In genomic region chr3:108425624-108426018, GRCm38 (mm10) we compare ENCODE assay signal across 15 mouse cellular contexts. TPM values are rescaled to one million over a fixed set of nuclear protein-coding genes. Genes with fewer than 3 reads are reported as not detected.
DNase-seq lines count a peak whose midpoint lies in the region; ATAC-seq and TF ChIP-seq lines count a peak whose summit lies in the region.
"Had no signal": no experiment of that assay in that cellular context is flagged by ENCODE, and none has a peak within 500 bp of the region (broad histone marks: within the 10 kb centered on the region; RNA-seq: fewer than 3 reads in every experiment).

No protein-coding gene starts in this region.

- H3K4me1 ChIP-seq in forebrain, embryonic 10.5 days = peaks cover 47% of the 10 kb centered on the region
- peaks cover 24% of the 10 kb centered on the region for H3K4me1 ChIP-seq in forebrain, embryonic 14.5 days (ENCODE audit: control insufficient read depth, insufficient read depth, low read length)
- no peaks in the 10 kb centered on the region for H3K4me1 ChIP-seq in MEL (ENCODE audit: control insufficient read depth in 1 of 2, insufficient read depth in 2 of 2, low read length in 2 of 2)
- peaks cover 53% of the 10 kb centered on the region for H3K4me1 ChIP-seq in hindbrain, embryonic 12.5 days
- peaks cover 46% of the 10 kb centered on the region for H3K4me1 ChIP-seq in neural tube, embryonic 12.5 days

- H3K4me3 ChIP-seq in forebrain, embryonic 10.5 days = no peak overlapping the region
- H3K4me3 ChIP-seq in forebrain, embryonic 14.5 days (ENCODE audit: low read depth, low read length) = no peak overlapping the region
- no peak overlapping the region for H3K4me3 ChIP-seq in MEL (ENCODE audit: control insufficient read depth in 1 of 2, insufficient read depth in 1 of 2, low read depth in 2 of 2, low read length in 2 of 2)
- no peak overlapping the region for H3K4me3 ChIP-seq in hindbrain, embryonic 12.5 days
- H3K4me3 ChIP-seq in neural tube, embryonic 12.5 days = no peak overlapping the region
- H3K4me3 ChIP-seq: left cerebral cortex, adult 2 months; limb, embryonic 15.5 days had no signal

- no peak for DNase-seq in forebrain, embryonic 10.5 days (ENCODE audit: extremely low spot score, low spot score)
- DNase-seq in forebrain, embryonic 14.5 days (ENCODE audit: low spot score) = no peak
- no peak for DNase-seq in MEL (ENCODE audit: low read depth, low spot score)
- no peak for DNase-seq in left cerebral cortex, adult 18-20 months (ENCODE audit: low spot score in 2 of 2)
- DNase-seq in retina, postnatal 1 day = no peak
- no peak for DNase-seq in urinary bladder, postnatal 36 days (ENCODE audit: low spot score in 2 of 2)
- DNase-seq: kidney, adult 18-20 months; kidney, postnatal 25 days; lung, adult 18-20 months; lung, postnatal 4 days had no signal

- no peak for TF ChIP-seq RAD21 in MEL (IDR thresholded peaks at IDR 0.05; ENCODE audit: low read depth, low read length)

- H3K27me3 ChIP-seq in forebrain, embryonic 10.5 days (ENCODE audit: poor library complexity, severe bottlenecking) = no peaks in the 10 kb centered on the region
- H3K27me3 ChIP-seq in forebrain, embryonic 14.5 days (replicated peaks; ENCODE audit: control insufficient read depth, insufficient read depth, low read length) = no peaks in the 10 kb centered on the region
- H3K27me3 ChIP-seq in MEL (ENCODE audit: control insufficient read depth in 1 of 2, insufficient read depth in 2 of 2, low read length in 2 of 2) = no peaks in the 10 kb centered on the region
- H3K27me3 ChIP-seq in hindbrain, embryonic 12.5 days = no peaks in the 10 kb centered on the region
- H3K27me3 ChIP-seq in neural tube, embryonic 12.5 days (replicated peaks) = no peaks in the 10 kb centered on the region
- H3K27me3 ChIP-seq: CH12.LX; limb, embryonic 15.5 days had no signal

- 80% methylated on average over 6 of the region's 6 CpGs for WGBS in forebrain, embryonic 10.5 days
- WGBS in forebrain, embryonic 14.5 days = 73% methylated on average over 6 of the region's 6 CpGs
- 65% methylated on average over 6 of the region's 6 CpGs for WGBS in hindbrain, embryonic 12.5 days
- WGBS in neural tube, embryonic 12.5 days = 71% methylated on average over 6 of the region's 6 CpGs

- H3K9ac ChIP-seq in forebrain, embryonic 14.5 days (ENCODE audit: low read length) = no peak overlapping the region
- no peak overlapping the region for H3K9ac ChIP-seq in MEL (ENCODE audit: control insufficient read depth, low read depth, low read length, poor library complexity, severe bottlenecking)
- no peak overlapping the region for H3K9ac ChIP-seq in hindbrain, embryonic 12.5 days
- peak overlapping the region; percentile 29; the same call in 1 of the 2 replicates for H3K9ac ChIP-seq in neural tube, embryonic 12.5 days
- H3K9ac ChIP-seq: limb, embryonic 15.5 days had no signal

- H3K9me3 ChIP-seq in forebrain, embryonic 10.5 days = no peaks in the 10 kb centered on the region
- H3K9me3 ChIP-seq in forebrain, embryonic 14.5 days (replicated peaks; ENCODE audit: control insufficient read depth, low read length) = no peaks in the 10 kb centered on the region
- no peaks in the 10 kb centered on the region for H3K9me3 ChIP-seq in MEL (replicated peaks; ENCODE audit: insufficient read depth, low read length)
- H3K9me3 ChIP-seq in hindbrain, embryonic 12.5 days (replicated peaks) = no peaks in the 10 kb centered on the region
- H3K9me3 ChIP-seq in neural tube, embryonic 12.5 days = no peaks in the 10 kb centered on the region
- H3K9me3 ChIP-seq: limb, embryonic 15.5 days had no signal

- no peak for TF ChIP-seq EP300 in MEL (IDR thresholded peaks at IDR 0.05; ENCODE audit: low read depth in 1 of 2, low read length in 2 of 2)

- peak overlapping the region; percentile 78 for H3K27ac ChIP-seq in forebrain, embryonic 10.5 days
- no peak overlapping the region for H3K27ac ChIP-seq in forebrain, embryonic 14.5 days (ENCODE audit: low read depth, low read length)
- no peak overlapping the region for H3K27ac ChIP-seq in MEL (ENCODE audit: control insufficient read depth, low read depth, low read length)
- H3K27ac ChIP-seq in hindbrain, embryonic 12.5 days = peak overlapping the region; percentile 83
- peak overlapping the region; percentile 66 for H3K27ac ChIP-seq in neural tube, embryonic 12.5 days
- H3K27ac ChIP-seq: left cerebral cortex, adult 2 months; limb, embryonic 15.5 days had no signal

- no peak overlapping the region for H3K4me2 ChIP-seq in forebrain, embryonic 14.5 days (ENCODE audit: low read length)
- no peak overlapping the region for H3K4me2 ChIP-seq in hindbrain, embryonic 12.5 days (replicated peaks)
- H3K4me2 ChIP-seq in neural tube, embryonic 12.5 days (replicated peaks) = peak overlapping the region; percentile 20; the same call in 1 of the 2 replicates
- H3K4me2 ChIP-seq: limb, embryonic 15.5 days had no signal

- ATAC-seq in forebrain, embryonic 14.5 days = no peak
- no peak; the same call in 1 of the 2 replicates for ATAC-seq in hindbrain, embryonic 12.5 days (ENCODE audit: low FRiP score)
- 0 out of 2 replicates have a peak, but pooled peaks have one; percentile 11 for ATAC-seq in neural tube, embryonic 12.5 days (ENCODE audit: low FRiP score, low read depth)

- peak in 1 of 2 experiments; percentile 17; a peak in 1 of 4 replicates for TF ChIP-seq POLR2A in MEL (IDR thresholded peaks at IDR 0.05; ENCODE audit: control insufficient read depth in 1 of 2, insufficient read depth in 1 of 2, low read depth in 1 of 2, low read length in 2 of 2, poor library complexity in 1 of 2)

- peaks cover 65% of the 10 kb centered on the region for H3K36me3 ChIP-seq in forebrain, embryonic 10.5 days (replicated peaks)
- peaks cover 52% of the 10 kb centered on the region for H3K36me3 ChIP-seq in forebrain, embryonic 14.5 days (ENCODE audit: control insufficient read depth, insufficient read depth, low read length)
- H3K36me3 ChIP-seq in MEL (ENCODE audit: control insufficient read depth in 1 of 2, insufficient read depth in 2 of 2, low read length in 2 of 2) = peaks cover 0 to 15% of the 10 kb centered on the region in 2 experiments; a peak in 1 of 4 replicates
- peaks cover 49% of the 10 kb centered on the region for H3K36me3 ChIP-seq in hindbrain, embryonic 12.5 days
- peaks cover 47% of the 10 kb centered on the region for H3K36me3 ChIP-seq in neural tube, embryonic 12.5 days

- no peaks in the 10 kb centered on the region for H3K79me2 ChIP-seq in MEL (ENCODE audit: control insufficient read depth, insufficient read depth, low read length, poor library complexity)

- no peak for TF ChIP-seq CTCF in MEL (IDR thresholded peaks at IDR 0.05 in 2 of 3, conservative IDR thresholded peaks at IDR 0.05 in 1 of 3; ENCODE audit: control insufficient read depth in 1 of 3, insufficient read depth in 1 of 3, low read depth in 2 of 3, low read length in 3 of 3, poor library complexity in 1 of 3, severe bottlenecking in 1 of 3)

TF ChIP-seq in MEL, 35 proteins besides CTCF, POLR2A, EP300 and RAD21:
- TF ChIP-seq USF2 (IDR thresholded peaks at IDR 0.05; ENCODE audit: borderline replicate concordance in 1 of 2, insufficient read depth in 1 of 2, low read depth in 1 of 2, low read length in 2 of 2) = no peak
- TF ChIP-seq POLR2AphosphoS2 (IDR thresholded peaks at IDR 0.05; ENCODE audit: low read length) = peak; percentile 40; the same call in 1 of the 2 replicates

RNA-seq across cellular contexts. Expression of gene Celsr2, which starts 10.3 kb away (rescaled TPM):
- 32.1 and 35.1 TPM in 2 replicates for polyA plus RNA-seq in forebrain, embryonic 10.5 days (2016; fragmentation: Nextera tagmentation; extraction: Ambion mirVana)
- polyA plus RNA-seq in forebrain, embryonic 14.5 days (2014; fragmentation: Nextera tagmentation; extraction: Ambion mirVana) = 38.4 and 39.9 TPM in 2 replicates
- not detected in 2 replicates for total RNA-seq in MEL (2012; rRNA removed)
- polyA plus RNA-seq in MEL (2012; ENCODE audit: insufficient read depth in 1 of 2, insufficient read length in 2 of 2, low read depth in 1 of 2, low replicate concordance in 2 of 2, missing spikeins in 1 of 2) = under 1 TPM in 1 of 2 experiments, not detected in 1; 0.04 TPM
- 63.3 and 75.2 TPM in 2 replicates for polyA plus RNA-seq in hindbrain, embryonic 12.5 days (2016; fragmentation: Nextera tagmentation; extraction: Ambion mirVana)
- 71.4 and 71.5 TPM in 2 replicates for polyA plus RNA-seq in neural tube, embryonic 12.5 days (2016; fragmentation: Nextera tagmentation; extraction: Ambion mirVana)
- total RNA-seq in left cerebral cortex, adult 18-20 months (2021) = 100 to 1,000 TPM; 148 to 155 TPM
- total RNA-seq: CH12.LX had no signal

RNA-seq across cellular contexts. Expression of gene Sars, which starts 19.4 kb away (rescaled TPM):
- polyA plus RNA-seq in forebrain, embryonic 10.5 days (2016; fragmentation: Nextera tagmentation; extraction: Ambion mirVana) = 160 and 167 TPM in 2 replicates
- polyA plus RNA-seq in forebrain, embryonic 14.5 days (2014; fragmentation: Nextera tagmentation; extraction: Ambion mirVana) = 227 and 241 TPM in 2 replicates
- total RNA-seq in MEL (2012; rRNA removed) = 202 and 283 TPM in 2 replicates
- polyA plus RNA-seq in MEL (2012; ENCODE audit: insufficient read depth in 1 of 2, insufficient read length in 2 of 2, low read depth in 1 of 2, low replicate concordance in 2 of 2, missing spikeins in 1 of 2) = 100 to 1,000 TPM in 1 of 2 experiments, not detected in 1; 337 TPM
- polyA plus RNA-seq in hindbrain, embryonic 12.5 days (2016; fragmentation: Nextera tagmentation; extraction: Ambion mirVana) = 186 and 188 TPM in 2 replicates
- polyA plus RNA-seq in neural tube, embryonic 12.5 days (2016; fragmentation: Nextera tagmentation; extraction: Ambion mirVana) = 212 and 213 TPM in 2 replicates
- 100 to 1,000 TPM; 244 to 258 TPM for total RNA-seq in left cerebral cortex, adult 18-20 months (2021)

RNA-seq across cellular contexts. Expression of gene Psrc1, which starts 42.0 kb away (rescaled TPM):
- polyA plus RNA-seq in forebrain, embryonic 10.5 days (2016; fragmentation: Nextera tagmentation; extraction: Ambion mirVana) = 115 and 117 TPM in 2 replicates
- polyA plus RNA-seq in forebrain, embryonic 14.5 days (2014; fragmentation: Nextera tagmentation; extraction: Ambion mirVana) = 32.6 and 42.0 TPM in 2 replicates
- total RNA-seq in MEL (2012; rRNA removed) = 12.5 and 14.6 TPM in 2 replicates
- 10 to 100 TPM in 1 of 2 experiments, not detected in 1; 37.3 TPM for polyA plus RNA-seq in MEL (2012; ENCODE audit: insufficient read depth in 1 of 2, insufficient read length in 2 of 2, low read depth in 1 of 2, low replicate concordance in 2 of 2, missing spikeins in 1 of 2)
- 39.4 and 41.0 TPM in 2 replicates for polyA plus RNA-seq in hindbrain, embryonic 12.5 days (2016; fragmentation: Nextera tagmentation; extraction: Ambion mirVana)
- 35.7 and 37.1 TPM in 2 replicates for polyA plus RNA-seq in neural tube, embryonic 12.5 days (2016; fragmentation: Nextera tagmentation; extraction: Ambion mirVana)
- total RNA-seq in left cerebral cortex, adult 18-20 months (2021) = 10 to 100 TPM; 17.8 to 18.1 TPM

Comparison
In these comparisons a context has a peak if more than half of its experiments do, and no peak if none do; other contexts are left out.
1. H3K27ac ChIP-seq: peak in forebrain, embryonic 10.5 days (single experiment), hindbrain, embryonic 12.5 days (single experiment) and neural tube, embryonic 12.5 days (single experiment); none in forebrain, embryonic 14.5 days (single experiment) and MEL (single experiment).
2. RNA of gene Celsr2, which starts 10.3 kb away (polyA plus RNA-seq): 63.3 to 75.2 TPM in hindbrain, embryonic 12.5 days, 71.4 to 71.5 TPM in neural tube, embryonic 12.5 days, 38.4 to 39.9 TPM in forebrain, embryonic 14.5 days and 32.1 to 35.1 TPM in forebrain, embryonic 10.5 days; 0.04 TPM in MEL; every median in the first group is over 10 times any median in the second.